Mouse (Mus musculus) cerebellum, adult 18-20 months (tissue): Measurements from ENCODE around the gene Tuba8.

Experiments used
- DNase-seq, 2 experiments: peaks; one replicate each; pipeline ENCODE4 v3.0.0; 2021

Gene Tuba8

DNA sequence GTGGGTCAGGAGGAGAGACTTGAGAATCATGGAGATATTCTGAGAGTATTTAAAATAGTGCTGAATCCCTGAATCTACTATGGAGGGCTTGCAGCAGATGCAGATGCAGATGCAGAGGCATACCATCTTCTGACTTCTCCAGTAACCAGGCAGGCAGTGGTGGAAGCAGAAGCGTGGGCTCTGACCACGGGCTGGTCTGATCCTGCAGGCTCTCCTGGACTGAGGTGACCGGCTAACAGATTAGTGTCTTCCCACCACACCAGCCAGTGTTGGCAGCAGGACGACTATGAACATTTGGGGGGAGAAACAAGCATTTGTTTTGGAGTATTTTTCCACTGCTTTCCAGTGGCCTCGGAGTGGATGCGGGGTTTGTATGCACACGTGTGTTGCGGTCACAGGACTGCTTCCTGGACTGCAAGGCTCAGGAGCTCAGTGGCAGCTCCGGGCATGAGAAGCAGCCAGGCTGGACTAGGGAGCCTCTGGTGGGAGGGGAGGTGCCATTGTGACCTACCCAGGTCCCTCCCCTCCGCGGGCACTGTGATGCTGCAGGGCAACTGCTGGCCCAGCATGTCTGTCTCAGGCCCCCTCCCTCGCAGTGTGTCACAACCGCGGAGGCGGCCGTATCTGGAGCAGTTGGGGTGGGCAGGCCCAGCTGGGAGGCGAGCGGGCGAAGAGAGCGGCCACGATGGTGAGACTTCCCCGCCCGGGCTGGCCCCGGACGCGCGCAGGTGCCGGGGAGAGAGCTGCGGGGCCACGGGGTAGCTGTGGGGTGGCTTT lies at the start of gene Tuba8:
Gene Tuba8, plus strand, starts transcription at position 548 of the 777 bp plus-strand sequence.
- DNase-seq = peak; percentile 64 to 73

GRCm38 (mm10) chr6:121162616-121163015 lies 47.9 kb upstream of the Tuba8 start:
- no peak for DNase-seq

- no peak for DNase-seq
Observed at GRCm38 (mm10) chr6:121166098-121166552, 44.4 kb upstream of the Tuba8 start.

- DNase-seq = no peak
Observed at GRCm38 (mm10) chr6:121167381-121167975, 43.0 kb upstream of the Tuba8 start.

DNA sequence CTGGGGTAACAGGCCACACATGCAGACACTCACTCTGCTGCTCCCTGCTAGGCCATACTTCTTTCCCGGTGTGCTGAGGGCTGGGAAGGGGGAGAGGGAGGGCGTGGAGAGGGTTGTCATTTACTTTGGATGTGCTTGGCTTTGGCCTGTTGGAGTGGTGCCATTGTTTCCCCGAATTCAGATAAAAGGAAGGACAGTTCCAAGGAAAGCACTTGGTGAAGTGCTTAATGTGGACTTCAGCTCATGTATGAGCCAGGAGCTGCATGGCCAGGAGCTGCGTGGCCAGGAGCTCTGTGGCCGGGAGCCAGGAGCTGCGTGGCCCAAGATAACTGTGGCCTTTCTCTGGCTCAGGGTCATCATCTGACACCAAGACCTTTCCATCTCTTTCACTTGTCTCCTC lies 39.4 kb upstream of the Tuba8 start:
- DNase-seq = no peak

- DNase-seq = no peak
Observed at GRCm38 (mm10) chr6:121173471-121173870, 37.0 kb upstream of the Tuba8 start.

GRCm38 (mm10) chr6:121174761-121175160 lies 35.7 kb upstream of the Tuba8 start:
- no peak for DNase-seq

- no peak for DNase-seq
Observed at GRCm38 (mm10) chr6:121176011-121176730, 34.3 kb upstream of the Tuba8 start.

DNA sequence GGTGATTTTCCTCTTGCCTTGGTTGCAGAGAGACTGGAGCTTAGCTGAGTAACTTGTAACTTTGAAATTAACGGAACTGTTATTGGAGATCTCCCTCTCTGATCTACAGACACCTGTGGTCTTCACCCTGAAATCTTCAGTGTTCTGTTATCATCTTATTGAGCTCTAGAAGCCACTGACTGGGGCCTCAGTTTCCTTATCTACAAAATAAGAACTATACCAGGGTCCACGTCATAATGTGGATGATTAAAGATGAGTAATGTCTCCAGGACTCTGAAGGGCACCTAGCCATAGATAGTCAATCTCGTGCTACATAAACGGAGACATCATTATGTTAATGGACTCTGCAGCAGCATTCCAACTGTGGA lies 33.8 kb upstream of the Tuba8 start:
- no peak for DNase-seq

- DNase-seq = no peak
Observed at GRCm38 (mm10) chr6:121177118-121177708, 33.3 kb upstream of the Tuba8 start.

DNA sequence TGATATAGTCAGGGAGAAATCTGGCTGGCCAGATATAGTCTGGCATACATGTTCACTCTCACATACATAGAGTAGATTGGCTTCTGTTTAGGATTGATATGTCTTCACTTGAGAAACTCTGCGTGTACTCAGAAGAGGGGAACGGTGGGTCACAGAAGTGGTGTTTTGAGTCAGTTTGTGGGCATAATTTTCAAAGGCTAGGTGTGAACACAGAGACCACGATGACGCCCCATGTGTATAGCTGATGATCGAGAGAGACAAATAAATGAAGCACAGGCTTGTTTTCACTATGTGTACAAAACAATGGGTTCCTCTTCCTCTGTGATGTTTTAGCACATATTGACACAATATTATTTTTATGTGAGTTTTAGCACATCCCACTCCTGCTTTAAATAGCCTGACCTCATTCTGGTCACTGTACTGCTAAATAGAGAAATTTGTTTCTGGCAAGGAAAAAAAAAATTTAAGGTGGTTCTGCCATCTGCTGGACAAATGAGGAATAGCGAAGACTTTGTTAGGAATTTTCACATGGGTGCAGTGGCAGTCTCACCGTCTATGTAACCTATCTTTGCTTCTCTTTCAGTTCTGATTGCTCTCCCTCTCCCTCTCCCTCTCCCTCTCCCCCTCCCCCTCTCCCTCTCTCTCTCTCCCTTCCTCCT lies 31.7 kb upstream of the Tuba8 start:
- peak; percentile 66 to 84 for DNase-seq

GRCm38 (mm10) chr6:121179846-121180245 lies 30.6 kb upstream of the Tuba8 start:
- no peak for DNase-seq

DNA sequence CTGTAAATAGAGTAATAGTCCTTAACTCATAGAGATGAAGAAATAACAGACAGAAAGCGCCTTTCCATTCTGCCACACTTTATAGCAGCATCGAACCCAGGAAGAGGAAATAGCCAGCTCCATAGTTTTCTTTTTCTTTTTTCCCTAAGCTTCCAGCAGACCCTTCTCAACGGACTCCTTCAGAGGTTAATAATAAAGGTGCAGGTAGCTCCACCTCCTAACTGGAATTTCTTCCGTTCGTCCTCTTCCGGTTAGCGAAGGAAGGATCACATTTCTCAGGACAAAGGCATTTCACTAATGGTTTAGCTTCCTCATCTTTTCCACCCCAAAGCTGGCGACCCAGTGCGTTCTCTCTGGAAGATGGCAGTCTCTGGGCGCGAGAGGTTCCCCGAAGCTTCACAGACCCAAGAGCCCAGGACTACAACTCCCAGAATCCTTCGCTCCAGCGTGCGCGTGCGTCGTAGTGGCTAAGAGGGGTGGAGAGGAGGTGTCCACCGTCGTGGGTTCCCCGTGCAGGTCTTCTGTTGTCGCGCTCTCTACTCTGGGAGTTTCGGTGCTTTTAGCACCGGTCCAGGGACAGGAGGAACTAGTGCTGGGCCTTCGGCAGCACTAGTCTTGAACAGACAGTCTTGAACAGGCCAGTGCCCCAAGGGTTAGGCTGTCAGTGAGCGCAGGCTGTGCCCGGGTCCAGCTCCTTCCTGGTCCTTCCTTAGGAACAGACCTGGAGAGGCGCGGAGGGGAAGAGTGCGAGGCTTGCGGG lies 26.9 kb upstream of the Tuba8 start, which contains the start of gene Pex26:
Gene Pex26, plus strand, starts transcription at position 254 of the 760 bp plus-strand sequence.
- peak; percentile 92 to 95 for DNase-seq

DNA sequence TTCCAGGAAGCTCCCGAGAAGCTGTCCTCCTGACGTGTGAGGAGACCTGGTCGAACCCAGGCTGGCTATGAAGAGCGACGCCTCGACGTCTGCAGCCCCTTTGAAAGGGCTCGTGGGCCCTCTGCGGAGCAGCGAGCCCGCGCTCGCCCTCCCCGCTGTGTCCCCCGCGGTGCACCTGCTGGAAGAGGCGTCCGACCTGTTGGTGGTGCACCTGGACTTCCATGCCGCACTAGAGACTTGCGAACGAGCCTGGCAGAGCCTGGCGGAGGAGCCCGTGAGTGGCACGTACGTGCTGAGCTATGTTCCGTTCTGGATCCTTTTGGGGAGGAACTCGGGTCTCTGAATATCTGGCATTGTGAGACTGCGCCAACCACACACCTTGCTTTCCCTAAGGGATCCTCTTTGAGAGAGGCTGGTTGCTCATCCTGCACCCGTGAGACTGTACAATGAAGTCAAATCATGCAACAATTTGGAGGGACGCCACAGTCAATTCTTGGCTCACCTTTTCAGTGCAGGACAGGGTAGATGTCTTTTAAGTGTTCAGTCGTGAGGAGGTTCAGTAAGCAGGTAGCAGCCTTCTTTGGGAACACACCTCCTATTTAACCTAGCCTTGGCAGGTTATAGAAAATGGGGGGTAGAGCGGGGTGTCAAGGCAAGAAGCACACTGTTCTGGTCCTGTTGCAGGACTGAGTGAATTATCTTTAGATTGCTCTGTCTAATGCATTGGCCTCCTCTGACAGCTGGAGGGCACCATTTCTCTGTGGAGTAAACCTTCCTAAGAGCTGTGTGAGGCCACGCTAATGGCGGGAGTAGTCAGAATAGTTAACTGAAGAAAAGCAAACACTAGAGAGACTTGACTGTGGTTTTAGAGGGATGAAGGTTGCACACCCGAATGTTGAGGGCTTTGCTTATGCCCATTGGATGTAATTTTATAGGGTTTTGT lies 26.0 kb upstream of the Tuba8 start:
- DNase-seq = peak; percentile 65 to 68

- no peak for DNase-seq
Observed at GRCm38 (mm10) chr6:121185232-121185631, 25.3 kb upstream of the Tuba8 start.

- DNase-seq = no peak
Observed at GRCm38 (mm10) chr6:121191261-121192009, 19.1 kb upstream of the Tuba8 start.

DNA sequence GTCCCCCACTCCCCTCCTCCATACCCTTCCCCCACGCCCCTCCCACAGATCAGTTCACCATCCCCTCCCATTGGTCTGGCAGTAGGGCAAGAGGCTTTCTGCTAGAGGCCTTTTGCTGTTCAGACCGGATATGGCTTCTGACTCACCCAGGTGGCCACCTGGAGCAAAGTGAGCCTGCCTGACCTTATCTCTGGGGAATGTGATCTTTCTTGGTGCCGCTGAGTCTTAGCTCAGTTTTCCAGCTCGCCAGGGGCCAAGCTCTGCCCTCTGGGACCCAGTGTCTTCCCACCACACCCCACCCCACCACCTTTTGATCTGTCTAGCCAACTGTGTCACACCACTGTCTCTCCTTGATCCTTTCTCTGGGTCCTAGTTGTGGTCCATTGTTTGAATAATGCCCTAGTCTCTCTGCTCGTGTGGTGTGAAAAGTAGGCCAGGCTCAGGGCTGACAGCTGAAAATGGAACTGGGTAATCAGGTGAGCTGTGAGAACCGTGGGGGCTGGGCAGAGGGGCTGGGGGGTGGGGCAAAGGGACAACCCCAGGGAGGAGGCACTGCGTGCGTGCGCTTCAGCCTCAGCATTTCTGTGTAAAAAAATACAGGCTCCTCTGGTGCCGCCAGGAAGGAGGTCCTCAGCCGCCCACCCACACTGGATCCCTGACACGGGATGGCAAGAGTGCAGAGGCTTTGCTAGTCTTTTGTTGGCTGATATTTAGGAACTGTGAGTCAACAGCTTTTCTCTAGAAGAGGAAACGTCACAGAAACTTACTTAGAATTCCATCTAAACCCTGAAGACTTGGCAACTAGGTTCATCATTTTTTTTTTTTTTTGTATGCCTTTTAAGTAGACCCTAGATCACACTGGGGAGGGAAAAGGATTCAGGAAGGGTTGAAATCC lies 16.2 kb upstream of the Tuba8 start:
- no peak for DNase-seq

- DNase-seq = no peak
Observed at GRCm38 (mm10) chr6:121194956-121195731, 15.4 kb upstream of the Tuba8 start.
